Mouse (Mus musculus): ENCODE measurements around the gene Gm28305.

DNA sequence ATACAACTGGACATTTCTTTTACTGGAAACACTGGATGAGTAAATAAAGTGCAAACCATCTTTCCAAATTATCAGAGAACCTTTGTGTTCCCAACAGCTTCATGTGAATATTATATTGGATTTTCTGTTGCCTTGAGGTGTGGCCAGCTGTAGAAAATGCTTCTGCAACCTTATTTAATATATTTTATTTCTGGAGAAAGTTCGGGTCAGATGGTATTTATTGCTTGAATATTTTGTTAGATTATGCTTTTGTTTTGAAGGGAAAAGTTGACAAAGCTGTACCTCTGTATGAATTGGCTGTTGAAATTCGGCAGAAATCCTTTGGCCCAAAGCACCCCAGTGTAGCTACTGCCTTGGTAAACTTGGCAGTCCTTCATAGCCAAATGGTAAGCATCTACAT is at the start of gene Gm28305:
- TF ChIP-seq CTCF (IDR thresholded peaks at IDR 0.05; ENCODE audit: control insufficient read depth, insufficient read depth, insufficient read length) (no peak), USF1 (IDR thresholded peaks at IDR 0.05; ENCODE audit: low read depth) (no peak), MYOG (IDR thresholded peaks at IDR 0.05; ENCODE audit: control insufficient read depth, extremely low read depth, insufficient read length) (no peak), FOSL1 (IDR thresholded peaks at IDR 0.05; ENCODE audit: insufficient read depth, low read length, poor library complexity, severe bottlenecking) (no peak), MAX (IDR thresholded peaks at IDR 0.05) (no peak), CEBPB (IDR thresholded peaks at IDR 0.05; ENCODE audit: low read depth) (no peak), MYOD1 (IDR thresholded peaks at IDR 0.05; ENCODE audit: control insufficient read depth, insufficient read length, low read depth) (no peak)
